Mouse (Mus musculus): ENCODE data around the gene Uvrag.

The Uvrag gene

GRCm38 (mm10) chr7:99166159-99166558 is 25.2 kb upstream of the Uvrag start:
- in situ Hi-C loops (cut with MboI, MseI) = no loop called here

GRCm38 (mm10) chr7:99164873-99165410 is 24.0 kb upstream of the Uvrag start:
- in situ Hi-C loops (cut with MboI, MseI) = no loop called here

GRCm38 (mm10) chr7:99162462-99162861 is 21.5 kb upstream of the Uvrag start:
- in situ Hi-C loops (cut with MboI, MseI) = no loop called here

DNA sequence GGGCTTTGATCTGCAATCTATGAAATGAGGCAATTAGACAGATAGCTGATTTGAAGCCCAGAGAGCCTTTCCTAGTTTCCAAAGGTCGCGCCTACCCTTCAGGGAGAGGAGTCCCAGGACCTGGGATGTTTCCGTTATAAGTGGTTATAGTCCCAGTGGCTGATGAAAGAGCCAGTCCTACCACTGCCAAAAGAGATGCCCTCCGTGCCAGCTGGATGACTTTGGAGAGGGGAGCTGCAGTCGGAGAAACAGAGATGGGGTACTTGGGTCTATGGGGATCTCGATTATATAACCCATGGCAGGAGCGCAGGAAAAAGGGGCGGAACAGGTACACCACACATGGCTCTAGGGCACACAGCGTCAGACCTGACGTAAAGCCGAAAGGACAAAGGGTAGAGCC is 21.0 kb upstream of the Uvrag start:
- in situ Hi-C loops (cut with MboI, MseI) = no loop called here

- in situ Hi-C loops (cut with MboI, MseI) = no loop called here
Observed at GRCm38 (mm10) chr7:99161529-99161928, 20.6 kb upstream of the Uvrag start.

- in situ Hi-C loops (cut with MboI, MseI) = no loop called here
Observed at GRCm38 (mm10) chr7:99160995-99161394, 20.1 kb upstream of the Uvrag start.

GRCm38 (mm10) chr7:99159446-99159845 is 18.5 kb upstream of the Uvrag start:
- in situ Hi-C loops (cut with MboI, MseI) = no loop called here

- in situ Hi-C loops (cut with MboI, MseI) = no loop called here
Observed at GRCm38 (mm10) chr7:99158904-99159303, 18.0 kb upstream of the Uvrag start.

GRCm38 (mm10) chr7:99158011-99158410 is 17.1 kb upstream of the Uvrag start:
- in situ Hi-C loops (cut with MboI, MseI) = no loop called here

DNA sequence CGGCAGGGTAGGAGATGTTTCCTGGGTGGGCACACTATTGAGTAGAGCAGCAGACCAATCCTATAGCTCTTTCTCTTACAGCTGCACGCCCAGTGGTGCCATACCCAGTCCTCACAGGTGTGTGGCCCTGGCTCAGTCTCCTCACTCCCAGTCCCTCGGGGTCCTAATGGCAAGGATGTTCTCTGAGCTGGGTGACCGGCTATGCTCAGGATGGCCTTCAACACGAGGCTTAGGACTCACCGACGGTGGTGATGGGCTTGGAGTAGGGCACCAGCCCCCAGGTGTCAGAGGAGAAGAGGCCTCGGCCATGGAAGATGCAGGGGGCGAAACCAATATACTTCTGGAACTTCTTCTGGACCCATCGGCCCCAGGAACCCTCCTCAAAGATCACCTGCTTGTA is 15.8 kb upstream of the Uvrag start:
- in situ Hi-C loops (cut with MboI, MseI) = no loop called here

- in situ Hi-C loops (cut with MboI, MseI) = no loop called here
Observed at GRCm38 (mm10) chr7:99155311-99156289, 14.7 kb upstream of the Uvrag start.

DNA sequence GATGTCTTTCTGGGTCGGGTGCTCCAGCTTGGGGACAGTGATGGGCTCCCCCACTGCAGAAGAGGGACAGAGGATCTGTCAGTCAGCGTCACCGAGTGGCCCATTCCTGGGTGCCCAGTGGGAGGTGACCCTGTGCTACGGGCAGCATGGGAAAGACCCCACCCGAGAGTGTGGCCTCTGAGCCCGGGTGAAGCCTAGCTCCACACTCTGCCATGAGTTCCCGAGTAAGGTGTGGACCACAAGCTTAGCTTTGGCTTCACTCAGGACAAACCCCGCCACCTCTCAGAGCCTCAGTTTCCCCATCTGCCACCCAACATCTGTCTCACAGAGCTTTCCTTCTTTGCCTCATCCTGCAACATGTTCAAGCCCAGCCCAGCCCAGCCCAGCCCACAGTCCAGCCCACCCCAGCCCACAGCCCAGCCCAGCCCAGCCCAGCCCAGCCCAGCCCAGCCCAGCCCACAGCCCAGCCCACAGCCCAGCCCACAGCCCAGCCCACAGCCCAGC is 13.8 kb upstream of the Uvrag start:
- in situ Hi-C loops (cut with MboI, MseI) = no loop called here

DNA sequence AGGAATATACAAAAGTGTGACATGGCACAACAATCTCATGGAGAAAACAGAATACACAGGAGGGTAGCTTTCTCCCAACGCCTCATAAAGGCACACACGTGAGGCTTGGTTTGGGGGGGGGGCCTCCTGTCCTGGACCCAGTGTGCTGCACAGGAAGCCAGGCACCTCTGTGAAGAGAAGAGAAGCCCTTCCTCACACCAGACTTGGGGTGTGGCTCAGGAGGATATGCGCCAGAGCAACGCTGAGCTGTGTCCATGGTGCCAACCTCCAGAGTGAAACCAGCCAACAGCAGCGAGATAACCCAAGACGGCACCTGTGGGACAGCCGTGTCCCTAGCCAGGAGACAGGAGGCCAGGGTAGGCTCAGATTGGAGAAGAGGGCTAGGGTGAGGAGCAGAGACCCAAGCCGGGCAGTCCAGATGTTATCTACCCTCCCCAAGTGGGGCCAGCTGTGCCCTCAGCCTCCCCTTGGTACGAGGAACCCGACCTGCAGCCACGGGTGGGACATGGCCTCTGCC is 12.8 kb upstream of the Uvrag start:
- in situ Hi-C loops (cut with MboI, MseI) = no loop called here

DNA sequence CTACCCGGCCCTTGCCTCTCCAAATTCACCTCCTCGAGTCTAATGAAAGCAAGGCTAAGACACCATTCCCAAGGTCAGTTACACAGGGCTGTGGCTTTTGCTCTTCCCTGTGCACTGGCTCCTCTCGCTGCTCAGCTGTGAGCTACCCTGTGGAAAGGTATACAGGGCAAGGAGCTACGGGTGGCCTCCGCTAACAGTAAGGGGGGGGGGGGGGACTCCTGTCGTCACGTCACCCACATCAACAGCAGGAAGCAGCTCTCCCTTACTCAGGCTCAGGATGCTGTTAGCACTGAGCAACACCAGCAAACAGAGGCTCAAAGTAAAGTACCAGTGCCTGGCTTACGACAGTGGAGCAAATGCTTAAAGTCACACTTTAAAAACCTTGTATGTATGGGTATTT is 11.8 kb upstream of the Uvrag start:
- in situ Hi-C loops (cut with MboI, MseI) = no loop called here

GRCm38 (mm10) chr7:99151342-99151741 is 10.4 kb upstream of the Uvrag start:
- in situ Hi-C loops (cut with MboI, MseI) = no loop called here

GRCm38 (mm10) chr7:99149017-99149416 is 8.1 kb upstream of the Uvrag start:
- in situ Hi-C loops (cut with MboI, MseI) = no loop called here

DNA sequence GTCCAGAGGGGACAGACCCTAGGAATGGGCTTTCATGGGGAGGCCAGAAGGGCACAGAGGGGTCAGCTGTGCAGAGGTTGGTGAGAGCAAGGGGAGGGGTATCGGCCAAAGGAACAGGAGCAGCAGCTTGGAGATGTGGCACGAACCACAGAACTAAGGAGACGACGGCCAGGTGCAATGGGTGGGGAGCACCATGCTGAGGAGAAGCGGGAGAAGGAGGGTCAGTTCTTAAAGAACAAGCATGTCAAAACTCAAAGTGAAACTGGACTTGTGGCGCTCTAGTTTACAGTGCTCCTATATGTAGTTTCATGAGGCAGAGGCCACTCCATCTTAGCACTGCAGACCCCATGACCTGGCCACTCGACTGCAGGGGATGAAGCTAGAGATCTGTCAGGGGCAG is 6.6 kb upstream of the Uvrag start:
- in situ Hi-C loops (cut with MboI, MseI) = no loop called here

DNA sequence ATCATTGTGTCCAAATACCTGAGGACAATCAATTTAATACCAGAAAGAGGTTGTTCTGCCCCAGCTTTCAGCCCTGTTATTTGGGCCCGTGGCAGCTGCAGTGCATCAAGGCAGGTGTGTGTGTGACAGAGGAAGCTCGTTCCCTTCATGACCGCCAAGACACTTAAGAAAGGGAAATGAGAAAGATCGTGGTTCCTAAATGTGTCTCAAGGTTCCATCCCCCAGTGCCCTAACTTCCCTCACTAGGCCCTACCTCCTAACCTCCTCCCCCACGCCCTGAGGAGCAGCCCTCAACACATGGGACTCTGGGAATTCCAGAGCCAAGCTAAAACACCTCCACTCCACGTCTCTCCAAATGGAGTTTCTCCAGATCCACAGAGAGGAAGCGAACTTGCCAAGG is 6.0 kb upstream of the Uvrag start:
- in situ Hi-C loops (cut with MboI, MseI) = no loop called here

GRCm38 (mm10) chr7:99146011-99146410 is 5.1 kb upstream of the Uvrag start:
- in situ Hi-C loops (cut with MboI, MseI) = no loop called here

- in situ Hi-C loops (cut with MboI, MseI) = no loop called here
Observed at GRCm38 (mm10) chr7:99144616-99145015, 3.7 kb upstream of the Uvrag start.

DNA sequence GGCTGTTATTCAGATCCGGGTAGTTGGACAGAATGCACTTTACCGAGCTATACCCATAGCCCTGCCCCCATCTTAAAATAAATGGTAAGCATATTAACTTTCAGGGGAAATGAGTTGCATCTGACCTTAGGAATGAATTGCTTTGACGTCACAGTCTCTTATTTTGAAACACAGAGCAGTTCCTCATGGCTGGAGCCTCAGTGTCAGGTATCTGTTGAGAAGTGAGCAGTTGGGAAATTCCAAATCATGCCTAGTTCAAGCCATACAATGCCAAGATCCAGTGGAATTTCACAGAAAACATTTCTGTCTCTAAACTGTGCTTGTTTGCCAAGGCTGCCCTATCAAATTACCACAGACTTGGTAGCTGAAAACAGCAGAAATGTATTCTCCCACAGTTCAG is 2.3 kb upstream of the Uvrag start:
- in situ Hi-C loops (cut with MboI, MseI) = no loop called here

DNA sequence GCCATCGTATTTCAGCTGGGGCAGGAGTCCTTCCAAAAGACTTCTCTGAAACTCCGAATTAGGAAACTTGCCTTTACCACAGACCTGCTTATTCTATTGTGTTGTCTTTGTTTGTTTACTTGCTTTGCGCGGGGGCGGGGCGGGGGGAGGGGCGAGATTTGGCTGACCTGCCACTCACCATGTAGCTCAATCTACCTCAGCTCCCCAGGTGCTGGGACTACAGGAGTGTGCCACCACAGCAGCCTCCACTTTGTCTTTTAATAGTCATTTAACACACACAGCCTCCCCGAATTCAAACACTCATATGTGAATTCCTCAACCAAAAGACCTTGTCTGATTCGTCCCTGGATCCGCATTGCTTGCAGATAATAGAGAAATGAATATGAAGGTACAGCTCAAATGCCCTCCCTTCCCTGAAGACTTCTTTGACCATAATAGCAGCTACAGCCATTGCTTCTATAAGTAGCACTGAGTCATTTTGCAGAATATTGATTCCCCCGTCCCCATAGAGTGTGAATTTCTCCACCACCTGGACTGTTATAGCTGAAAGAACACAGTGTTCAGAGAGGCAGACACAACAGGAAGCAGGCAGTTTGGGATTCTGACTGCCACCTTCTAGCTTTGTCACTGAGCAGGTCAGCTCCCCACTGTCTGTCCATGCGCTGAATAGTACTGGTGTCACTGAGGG is 1.1 kb upstream of the Uvrag start:
- in situ Hi-C loops (cut with MboI, MseI) = no loop called here

Data from T-helper 2 cell (primary cell).